Comparison of ENCODE assay signal across 22 mouse cellular contexts in the genomic region with DNA sequence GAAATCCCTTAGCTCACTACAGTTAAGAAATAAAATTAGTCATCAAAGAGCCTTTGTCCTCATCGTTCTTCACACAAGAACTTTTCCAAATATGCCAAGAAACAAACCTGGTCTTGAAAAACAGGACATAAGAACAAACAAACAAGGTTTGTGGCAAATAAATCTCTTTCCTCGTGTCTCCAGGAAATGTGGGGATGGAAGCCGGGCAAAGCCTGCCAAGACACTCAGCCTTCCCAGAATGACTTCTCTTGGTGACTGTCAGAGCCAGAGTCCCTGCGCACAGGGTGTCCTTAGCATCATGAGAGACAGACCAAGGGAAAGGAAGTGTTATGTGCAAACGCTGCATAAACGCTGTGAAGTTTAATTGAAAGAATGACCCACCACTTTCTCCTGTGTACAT.
DNase-seq lines count a peak whose midpoint lies in the region; ATAC-seq lines count a peak whose summit lies in the region.
"Had no signal": no experiment of that assay in that cellular context is flagged by ENCODE, and none has a peak within 500 bp of the region (broad histone marks: within the 10 kb centered on the region; RNA-seq: fewer than 3 reads in every experiment).

No protein-coding gene starts in this region.

- WGBS in kidney, embryonic 15.5 days, result 18% methylated on average over 6 of the region's 6 CpGs
- 15% methylated on average over 6 of the region's 6 CpGs for WGBS in limb, embryonic 12.5 days

- intact Hi-C loops in heart, postnatal 14 days (cut with DNase I), result no loop called here

- no peaks in the 10 kb centered on the region for H3K36me3 ChIP-seq in kidney, embryonic 15.5 days
- no peaks in the 10 kb centered on the region for H3K36me3 ChIP-seq in limb, embryonic 12.5 days
- H3K36me3 ChIP-seq: embryonic facial prominence, embryonic 13.5 days; hindbrain, embryonic 13.5 days; lung, embryonic 15.5 days; midbrain, embryonic 15.5 days had no signal

- H3K4me1 ChIP-seq in kidney, embryonic 15.5 days, result peaks cover 32% of the 10 kb centered on the region
- H3K4me1 ChIP-seq in limb, embryonic 12.5 days (replicated peaks), result peaks cover 46% of the 10 kb centered on the region
- H3K4me1 ChIP-seq: megakaryocyte, embryonic 14.5 days had no signal

- DNase-seq in heart, adult 11 months, result peak; percentile 91
- DNase-seq in heart, postnatal 14 days, result no peak
- DNase-seq in kidney, adult 11 months, result peak; percentile 51
- no peak for DNase-seq in left cerebral cortex, adult 8-10 months (ENCODE audit: low spot score in 2 of 2)
- DNase-seq in urinary bladder, adult 18-20 months (ENCODE audit: low spot score in 2 of 2), result no peak
- DNase-seq: cerebellum, adult 9-10 months; gastrocnemius, adult 2 months; heart, postnatal 10 days; spleen, adult 18-20 months; thymus, postnatal 36 days had no signal

- H3K27me3 ChIP-seq in kidney, embryonic 15.5 days, result no peaks in the 10 kb centered on the region
- no peaks in the 10 kb centered on the region; the same call in 1 of the 2 replicates for H3K27me3 ChIP-seq in limb, embryonic 12.5 days
- H3K27me3 ChIP-seq: CH12.LX; embryonic facial prominence, embryonic 13.5 days; lung, embryonic 15.5 days had no signal

- peak overlapping the region; percentile 16; the same call in 1 of the 2 replicates for H3K4me2 ChIP-seq in kidney, embryonic 15.5 days
- H3K4me2 ChIP-seq in limb, embryonic 12.5 days, result peak overlapping the region; percentile 42
- H3K4me2 ChIP-seq: embryonic facial prominence, embryonic 13.5 days; heart, embryonic 11.5 days; hindbrain, embryonic 13.5 days; liver, embryonic 11.5 days; lung, embryonic 15.5 days; midbrain, embryonic 15.5 days had no signal

- no peak for ATAC-seq in kidney, embryonic 15.5 days (replicated peaks; ENCODE audit: low FRiP score)
- ATAC-seq in limb, embryonic 12.5 days (ENCODE audit: insufficient number of reproducible peaks, insufficient read depth, low FRiP score, low TSS enrichment, low read depth), result no peak
- ATAC-seq: inflammation-experienced regulatory T-cells, adult 6 months; midbrain, embryonic 15.5 days had no signal

- no peak overlapping the region for H3K4me3 ChIP-seq in kidney, embryonic 15.5 days (replicated peaks)
- H3K4me3 ChIP-seq in limb, embryonic 12.5 days (replicated peaks), result no peak overlapping the region
- H3K4me3 ChIP-seq: embryonic facial prominence, embryonic 13.5 days; gastrocnemius, adult 2 months; hindbrain, embryonic 13.5 days; lung, embryonic 15.5 days; megakaryocyte, embryonic 14.5 days; midbrain, embryonic 15.5 days; myocyte had no signal

- H3K27ac ChIP-seq in kidney, embryonic 15.5 days, result peak overlapping the region; percentile 66; the same call in 1 of the 2 replicates
- H3K27ac ChIP-seq in limb, embryonic 12.5 days, result peak overlapping the region; percentile 59; the same call in 1 of the 2 replicates
- H3K27ac ChIP-seq: embryonic facial prominence, embryonic 13.5 days; gastrocnemius, adult 2 months; hindbrain, embryonic 13.5 days; lung, embryonic 15.5 days; midbrain, embryonic 15.5 days had no signal

- no peaks in the 10 kb centered on the region for H3K9me3 ChIP-seq in kidney, embryonic 15.5 days (replicated peaks)
- no peaks in the 10 kb centered on the region for H3K9me3 ChIP-seq in limb, embryonic 12.5 days
- H3K9me3 ChIP-seq: embryonic facial prominence, embryonic 13.5 days; hindbrain, embryonic 13.5 days; lung, embryonic 15.5 days; midbrain, embryonic 15.5 days had no signal

- H3K9ac ChIP-seq in kidney, embryonic 15.5 days, result no peak overlapping the region
- H3K9ac ChIP-seq in limb, embryonic 12.5 days (replicated peaks), result no peak overlapping the region
- H3K9ac ChIP-seq: embryonic facial prominence, embryonic 13.5 days; hindbrain, embryonic 13.5 days; lung, embryonic 15.5 days; midbrain, embryonic 15.5 days had no signal

Comparison
In these comparisons a context has a peak if more than half of its experiments do, and no peak if none do; other contexts are left out.
1. DNase-seq: peak in heart, adult 11 months (single experiment) and kidney, adult 11 months (single experiment); none in heart, postnatal 14 days (0 of 2), left cerebral cortex, adult 8-10 months (0 of 2) and urinary bladder, adult 18-20 months (0 of 2).